Comparison of ENCODE assay signal across 8 mouse cellular contexts in the genomic region with DNA sequence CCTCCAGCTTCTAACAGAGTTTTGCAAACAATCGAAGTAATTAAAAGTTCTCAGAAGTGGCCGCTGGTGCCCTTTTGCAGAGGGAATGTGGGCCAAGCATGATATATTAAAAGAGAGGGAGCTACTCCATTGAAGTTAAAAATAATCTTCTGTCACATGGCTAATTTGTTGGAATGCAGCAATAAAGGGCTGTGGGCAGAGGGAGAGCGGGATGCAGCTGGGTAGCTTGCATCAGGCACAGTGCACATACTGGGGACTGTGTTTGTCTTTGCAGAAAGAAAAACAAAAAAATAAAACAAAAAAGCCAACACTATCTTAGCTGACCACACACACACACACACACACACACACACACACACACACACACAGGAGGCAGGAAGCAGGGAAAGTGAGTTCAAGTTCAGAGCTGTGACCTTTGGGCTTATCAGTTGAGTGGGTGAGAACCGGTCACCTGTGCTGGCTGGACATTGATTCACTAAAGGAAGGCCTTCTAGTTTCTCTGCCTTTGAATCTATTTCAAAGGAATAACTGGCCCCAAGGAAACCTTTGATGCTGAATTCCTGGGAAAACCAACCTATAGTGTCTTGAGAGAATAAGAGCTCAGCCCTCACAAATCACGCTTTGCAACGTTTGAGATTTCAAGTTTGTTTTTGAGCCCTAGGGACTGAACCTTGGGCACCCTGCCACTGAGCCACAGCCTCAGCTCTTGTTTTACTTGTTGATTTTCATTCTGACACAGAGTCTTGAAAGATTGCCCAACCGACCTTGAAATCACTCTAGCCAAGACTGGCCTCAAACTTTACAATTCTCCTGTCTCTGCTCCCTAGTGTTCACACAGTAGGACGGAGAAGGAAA. TPM values are rescaled to one million over a fixed set of nuclear protein-coding genes. Genes with fewer than 3 reads are reported as not detected.
DNase-seq lines count a peak whose midpoint lies in the region; ATAC-seq and TF ChIP-seq lines count a peak whose summit lies in the region.

No protein-coding gene starts in this region.

- H3K36me3 ChIP-seq in forebrain, embryonic 14.5 days (ENCODE audit: control insufficient read depth, insufficient read depth, low read length), result no peaks in the 10 kb centered on the region
- H3K36me3 ChIP-seq in forebrain, postnatal 0 days (ENCODE audit: insufficient read depth), result no peaks in the 10 kb centered on the region
- H3K36me3 ChIP-seq in C2C12 (ENCODE audit: control insufficient read depth, insufficient read depth), result no peaks in the 10 kb centered on the region
- H3K36me3 ChIP-seq in heart, embryonic 10.5 days, result no peaks in the 10 kb centered on the region
- no peaks in the 10 kb centered on the region for H3K36me3 ChIP-seq in limb, embryonic 15.5 days
- no peaks in the 10 kb centered on the region for H3K36me3 ChIP-seq in hindbrain, embryonic 13.5 days

- 42% methylated on average over 8 of the region's 8 CpGs for WGBS in forebrain, embryonic 14.5 days
- WGBS in forebrain, postnatal 0 days, result 30% methylated on average over 8 of the region's 8 CpGs
- 56% methylated on average over 8 of the region's 8 CpGs for WGBS in heart, embryonic 10.5 days
- WGBS in limb, embryonic 15.5 days, result 34% methylated on average over 8 of the region's 8 CpGs
- 54% methylated on average over 8 of the region's 8 CpGs for WGBS in hindbrain, embryonic 13.5 days

- H3K4me3 ChIP-seq in forebrain, embryonic 14.5 days (ENCODE audit: low read depth, low read length), result no peak overlapping the region
- H3K4me3 ChIP-seq in forebrain, postnatal 0 days (ENCODE audit: low read depth, low read length), result no peak overlapping the region
- H3K4me3 ChIP-seq in C2C12 (ENCODE audit: insufficient read depth, poor library complexity, severe bottlenecking), result no peak overlapping the region
- H3K4me3 ChIP-seq in heart, embryonic 10.5 days, result no peak overlapping the region
- H3K4me3 ChIP-seq in limb, embryonic 15.5 days, result no peak overlapping the region
- no peak overlapping the region for H3K4me3 ChIP-seq in hindbrain, embryonic 13.5 days

- no peak overlapping the region for H3K27ac ChIP-seq in forebrain, embryonic 14.5 days (ENCODE audit: low read depth, low read length)
- H3K27ac ChIP-seq in forebrain, postnatal 0 days (ENCODE audit: low read depth, low read length), result no peak overlapping the region
- peak overlapping the region; percentile 43 for H3K27ac ChIP-seq in heart, embryonic 10.5 days
- H3K27ac ChIP-seq in limb, embryonic 15.5 days, result peak overlapping the region; percentile 62
- no peak overlapping the region; the same call in 1 of the 2 replicates for H3K27ac ChIP-seq in hindbrain, embryonic 13.5 days

- ATAC-seq in forebrain, embryonic 14.5 days, result no peak
- no peak for ATAC-seq in forebrain, postnatal 0 days
- no peak for ATAC-seq in limb, embryonic 15.5 days (ENCODE audit: insufficient number of reproducible peaks, low FRiP score, low TSS enrichment, low read depth)
- ATAC-seq in hindbrain, embryonic 13.5 days (ENCODE audit: low FRiP score), result no peak
- ATAC-seq in activated CD4-positive, CD25-positive, alpha-beta regulatory T cell, adult 4 months, result no peak

- H3K79me3 ChIP-seq in C2C12 (ENCODE audit: low read depth), result no peaks in the 10 kb centered on the region

- H3ac ChIP-seq in C2C12 (ENCODE audit: control insufficient read depth, insufficient read length, low read depth), result no peak overlapping the region

- no peak overlapping the region for H3K4me2 ChIP-seq in forebrain, embryonic 14.5 days (ENCODE audit: low read length)
- H3K4me2 ChIP-seq in forebrain, postnatal 0 days (ENCODE audit: low read depth), result no peak overlapping the region
- no peak overlapping the region for H3K4me2 ChIP-seq in limb, embryonic 15.5 days
- H3K4me2 ChIP-seq in hindbrain, embryonic 13.5 days, result no peak overlapping the region

- H3K79me2 ChIP-seq in C2C12 (ENCODE audit: control insufficient read depth, insufficient read depth), result no peaks in the 10 kb centered on the region

- H3K4me1 ChIP-seq in forebrain, embryonic 14.5 days (ENCODE audit: control insufficient read depth, insufficient read depth, low read length), result no peaks in the 10 kb centered on the region; the same call in 1 of the 2 replicates
- no peaks in the 10 kb centered on the region for H3K4me1 ChIP-seq in forebrain, postnatal 0 days (ENCODE audit: insufficient read depth)
- peaks cover 34% of the 10 kb centered on the region for H3K4me1 ChIP-seq in heart, embryonic 10.5 days
- peaks cover 22% of the 10 kb centered on the region for H3K4me1 ChIP-seq in limb, embryonic 15.5 days
- H3K4me1 ChIP-seq in hindbrain, embryonic 13.5 days (replicated peaks), result no peaks in the 10 kb centered on the region

- H3K27me3 ChIP-seq in forebrain, embryonic 14.5 days (replicated peaks; ENCODE audit: control insufficient read depth, insufficient read depth, low read length), result no peaks in the 10 kb centered on the region
- no peaks in the 10 kb centered on the region for H3K27me3 ChIP-seq in forebrain, postnatal 0 days (ENCODE audit: insufficient read depth, low read length)
- H3K27me3 ChIP-seq in C2C12 (ENCODE audit: control insufficient read depth, insufficient read depth, insufficient read length), result no peaks in the 10 kb centered on the region
- H3K27me3 ChIP-seq in heart, embryonic 10.5 days (ENCODE audit: insufficient read depth, poor library complexity, severe bottlenecking), result no peaks in the 10 kb centered on the region
- no peaks in the 10 kb centered on the region for H3K27me3 ChIP-seq in limb, embryonic 15.5 days
- no peaks in the 10 kb centered on the region for H3K27me3 ChIP-seq in hindbrain, embryonic 13.5 days

- no peak overlapping the region for H3K9ac ChIP-seq in forebrain, embryonic 14.5 days (ENCODE audit: low read length)
- H3K9ac ChIP-seq in forebrain, postnatal 0 days, result no peak overlapping the region
- H3K9ac ChIP-seq in limb, embryonic 15.5 days, result no peak overlapping the region
- H3K9ac ChIP-seq in hindbrain, embryonic 13.5 days, result no peak overlapping the region

- DNase-seq in forebrain, embryonic 14.5 days (ENCODE audit: low spot score), result peak; percentile 25
- DNase-seq in forebrain, postnatal 0 days, result no peak
- no peak for DNase-seq in heart, embryonic 10.5 days (ENCODE audit: low spot score)
- no peak for DNase-seq in right cerebral cortex, adult 18-20 months

- no peaks in the 10 kb centered on the region for H3K9me3 ChIP-seq in forebrain, embryonic 14.5 days (replicated peaks; ENCODE audit: control insufficient read depth, low read length)
- H3K9me3 ChIP-seq in forebrain, postnatal 0 days (ENCODE audit: low read length), result no peaks in the 10 kb centered on the region
- no peaks in the 10 kb centered on the region for H3K9me3 ChIP-seq in heart, embryonic 10.5 days
- H3K9me3 ChIP-seq in limb, embryonic 15.5 days, result no peaks in the 10 kb centered on the region
- H3K9me3 ChIP-seq in hindbrain, embryonic 13.5 days, result no peaks in the 10 kb centered on the region

- TF ChIP-seq CTCF in forebrain, postnatal 0 days (IDR thresholded peaks at IDR 0.05; ENCODE audit: low read depth), result no peak
- TF ChIP-seq CTCF in C2C12 (IDR thresholded peaks at IDR 0.05; ENCODE audit: control insufficient read depth, insufficient read depth, insufficient read length), result no peak

TF ChIP-seq in C2C12, 6 proteins besides CTCF, POLR2A, EP300 and RAD21:
- TF ChIP-seq MAX (IDR thresholded peaks at IDR 0.05) (no peak), USF1 (IDR thresholded peaks at IDR 0.05; ENCODE audit: low read depth) (peak; percentile 52), CEBPB (IDR thresholded peaks at IDR 0.05; ENCODE audit: low read depth) (peak; percentile 6)

RNA-seq across cellular contexts. Expression of gene Cyb5b, which starts 21.0 kb away (rescaled TPM):
- polyA plus RNA-seq in forebrain, embryonic 14.5 days (2014; fragmentation: Nextera tagmentation; extraction: Ambion mirVana), result 108 and 118 TPM in 2 replicates
- 105 and 127 TPM in 2 replicates for total RNA-seq in forebrain, postnatal 0 days (2014; rRNA removed)
- 71.4 and 88.6 TPM in 2 replicates for polyA plus RNA-seq in forebrain, postnatal 0 days (2015; fragmentation: Nextera tagmentation; extraction: Ambion mirVana)
- polyA plus RNA-seq in C2C12 (2012; fragmentation: generic; extraction: Trizol), result 68.5 TPM
- 92.3 and 109 TPM in 2 replicates for polyA plus RNA-seq in heart, embryonic 10.5 days (2016; fragmentation: Nextera tagmentation; extraction: Ambion mirVana)
- polyA plus RNA-seq in limb, embryonic 15.5 days (2015; fragmentation: Nextera tagmentation; extraction: Ambion mirVana), result 74.5 and 76.8 TPM in 2 replicates
- polyA plus RNA-seq in hindbrain, embryonic 13.5 days (2015; fragmentation: Nextera tagmentation; extraction: Ambion mirVana), result 102 TPM in 2 replicates
- 10 to 100 TPM; 36.6 to 37.2 TPM for polyA plus RNA-seq in activated CD4-positive, CD25-positive, alpha-beta regulatory T cell, adult 4 months (2017; shearing (Covaris generic))

RNA-seq across cellular contexts. Expression of gene Terf2, which starts 33.1 kb away (rescaled TPM):
- polyA plus RNA-seq in forebrain, embryonic 14.5 days (2014; fragmentation: Nextera tagmentation; extraction: Ambion mirVana), result 19.2 and 19.9 TPM in 2 replicates
- total RNA-seq in forebrain, postnatal 0 days (2014; rRNA removed), result 28.9 and 31.2 TPM in 2 replicates
- polyA plus RNA-seq in forebrain, postnatal 0 days (2015; fragmentation: Nextera tagmentation; extraction: Ambion mirVana), result 18.9 and 24.2 TPM in 2 replicates
- polyA plus RNA-seq in C2C12 (2012; fragmentation: generic; extraction: Trizol), result 15.8 TPM
- 9.9 and 13.0 TPM in 2 replicates for polyA plus RNA-seq in heart, embryonic 10.5 days (2016; fragmentation: Nextera tagmentation; extraction: Ambion mirVana)
- 16.5 and 18.2 TPM in 2 replicates for polyA plus RNA-seq in limb, embryonic 15.5 days (2015; fragmentation: Nextera tagmentation; extraction: Ambion mirVana)
- polyA plus RNA-seq in hindbrain, embryonic 13.5 days (2015; fragmentation: Nextera tagmentation; extraction: Ambion mirVana), result 28.3 and 28.8 TPM in 2 replicates
- polyA plus RNA-seq in activated CD4-positive, CD25-positive, alpha-beta regulatory T cell, adult 4 months (2017; shearing (Covaris generic)), result 10 to 100 TPM; 11.2 TPM

Comparison
In these comparisons a context has a peak if more than half of its experiments do, and no peak if none do; other contexts are left out.
1. H3K27ac ChIP-seq: peak in heart, embryonic 10.5 days (single experiment) and limb, embryonic 15.5 days (single experiment); none in forebrain, embryonic 14.5 days (single experiment), forebrain, postnatal 0 days (single experiment) and hindbrain, embryonic 13.5 days (single experiment).